Mouse (Mus musculus): ENCODE data around the gene Rpsa. TPM values are rescaled to one million over a fixed set of nuclear protein-coding genes. Genes with fewer than 3 reads are reported as not detected.

Gene Rpsa
- polyA plus RNA-seq, 1 experiment, result 7,213 TPM

DNA sequence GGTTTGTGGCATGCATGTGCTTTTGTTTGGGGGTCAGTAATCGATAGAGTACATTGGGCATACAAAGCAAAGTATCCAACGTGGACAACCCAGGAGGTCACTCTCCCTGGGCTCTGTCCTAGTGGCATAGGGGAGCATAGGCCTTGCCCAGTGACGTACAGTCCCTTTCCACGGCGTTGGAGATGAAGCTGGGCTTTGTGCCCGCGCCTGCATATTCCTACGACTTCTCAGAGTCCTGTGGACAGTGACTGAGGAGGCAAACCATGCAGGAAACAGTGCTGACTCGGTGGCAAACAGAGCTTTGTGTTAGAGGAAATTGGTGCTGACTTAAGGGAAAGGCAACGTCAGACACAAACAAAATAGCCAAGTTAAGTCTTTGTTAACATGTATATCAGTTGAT lies 1.8 kb downstream of the Rpsa start:
- no peaks in the 10 kb centered on the region for H3K27me3 ChIP-seq (replicated peaks)
- no peaks in the 10 kb centered on the region for H3K9me3 ChIP-seq
- peaks cover 57% of the 10 kb centered on the region for H3K36me3 ChIP-seq (replicated peaks; ENCODE audit: low read length)
- TF ChIP-seq FLI1 (IDR thresholded peaks at IDR 0.05; ENCODE audit: low read length) (no peak), GATA1 (IDR thresholded peaks at IDR 0.05; ENCODE audit: borderline replicate concordance, low read length) (no peak)
- peaks cover 36% of the 10 kb centered on the region for H3K4me1 ChIP-seq
- peak overlapping the region; percentile 98 for H3K4me3 ChIP-seq (replicated peaks)

DNA sequence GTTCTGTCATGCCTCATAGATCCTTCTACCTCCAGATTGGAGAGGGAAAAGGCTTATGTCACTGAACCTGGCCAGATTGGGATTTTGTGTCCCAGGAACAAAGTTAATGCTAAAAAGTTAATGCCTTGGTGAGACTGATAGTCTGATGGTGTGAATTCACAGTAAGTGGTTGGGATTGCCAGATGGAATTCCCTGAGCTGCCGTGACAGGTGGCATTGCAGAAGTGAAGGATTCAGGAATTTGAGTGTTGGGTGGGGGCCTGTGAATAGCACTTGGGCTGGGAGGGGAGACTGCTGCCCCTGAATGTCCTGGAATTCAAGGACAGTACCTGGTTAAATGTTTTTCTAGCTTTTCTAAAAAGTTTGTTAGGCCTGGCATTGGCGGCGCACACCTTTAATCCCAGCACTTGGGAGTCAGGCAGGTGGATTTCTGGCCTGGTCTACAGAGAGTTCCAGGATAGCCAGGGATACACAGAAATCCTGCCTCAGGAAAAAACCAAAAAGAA lies 4.3 kb downstream of the Rpsa start:
- Histone ChIP-seq H3K9me3 (no peaks in the 10 kb centered on the region), H3K4me3 (replicated peaks) (no peak overlapping the region), H3K36me3 (replicated peaks; ENCODE audit: low read length) (peaks cover 48% of the 10 kb centered on the region), H3K4me1 (peaks cover 24% of the 10 kb centered on the region), H3K27me3 (replicated peaks) (no peaks in the 10 kb centered on the region)
- TF ChIP-seq GATA1 (IDR thresholded peaks at IDR 0.05; ENCODE audit: borderline replicate concordance, low read length) (no peak), FLI1 (IDR thresholded peaks at IDR 0.05; ENCODE audit: low read length) (no peak)

DNA sequence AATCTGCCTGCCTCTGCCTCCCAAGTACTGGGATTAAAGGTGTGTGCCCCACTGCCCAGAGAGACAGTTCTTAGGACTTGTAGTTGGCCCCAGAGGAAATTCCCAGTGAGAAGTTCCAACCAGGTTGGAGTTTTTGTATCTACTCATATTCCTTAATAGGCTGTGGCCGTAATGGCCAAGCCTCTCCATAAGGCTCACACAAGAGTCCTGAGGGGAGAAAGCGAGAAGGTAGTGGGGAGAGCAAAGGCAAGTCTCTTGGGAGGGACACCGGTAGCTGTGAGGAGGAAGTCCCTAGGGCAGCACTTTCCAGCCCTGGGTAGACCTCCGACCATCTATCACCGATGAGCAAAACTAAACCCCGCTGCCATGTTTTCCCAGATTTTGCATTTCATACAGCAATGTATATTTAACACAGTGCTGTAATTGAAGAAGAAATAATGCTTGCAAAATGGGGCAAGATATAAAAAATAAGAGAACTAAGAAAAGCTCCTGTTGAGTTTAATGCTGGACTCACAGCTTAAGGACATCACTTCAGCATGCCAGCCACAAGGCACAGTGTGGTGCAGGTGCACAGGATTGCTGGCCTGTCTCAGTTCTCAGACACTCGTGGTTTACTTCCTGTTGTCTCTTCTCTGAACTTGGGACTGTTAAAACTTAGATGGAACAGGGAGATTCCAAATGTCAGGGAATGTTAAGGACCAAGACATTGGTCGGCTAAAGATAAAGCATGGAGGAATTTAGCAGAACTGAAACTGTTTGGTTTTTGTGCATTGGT lies 5.7 kb downstream of the Rpsa start:
- no peak overlapping the region for H3K4me3 ChIP-seq (replicated peaks)
- H3K27me3 ChIP-seq (replicated peaks), result no peaks in the 10 kb centered on the region
- H3K4me1 ChIP-seq, result peaks cover 22% of the 10 kb centered on the region
- peaks cover 48% of the 10 kb centered on the region for H3K36me3 ChIP-seq (replicated peaks; ENCODE audit: low read length)
- no peak for TF ChIP-seq GATA1 (IDR thresholded peaks at IDR 0.05; ENCODE audit: borderline replicate concordance, low read length)
- no peak for TF ChIP-seq FLI1 (IDR thresholded peaks at IDR 0.05; ENCODE audit: low read length)
- H3K9me3 ChIP-seq, result no peaks in the 10 kb centered on the region

DNA sequence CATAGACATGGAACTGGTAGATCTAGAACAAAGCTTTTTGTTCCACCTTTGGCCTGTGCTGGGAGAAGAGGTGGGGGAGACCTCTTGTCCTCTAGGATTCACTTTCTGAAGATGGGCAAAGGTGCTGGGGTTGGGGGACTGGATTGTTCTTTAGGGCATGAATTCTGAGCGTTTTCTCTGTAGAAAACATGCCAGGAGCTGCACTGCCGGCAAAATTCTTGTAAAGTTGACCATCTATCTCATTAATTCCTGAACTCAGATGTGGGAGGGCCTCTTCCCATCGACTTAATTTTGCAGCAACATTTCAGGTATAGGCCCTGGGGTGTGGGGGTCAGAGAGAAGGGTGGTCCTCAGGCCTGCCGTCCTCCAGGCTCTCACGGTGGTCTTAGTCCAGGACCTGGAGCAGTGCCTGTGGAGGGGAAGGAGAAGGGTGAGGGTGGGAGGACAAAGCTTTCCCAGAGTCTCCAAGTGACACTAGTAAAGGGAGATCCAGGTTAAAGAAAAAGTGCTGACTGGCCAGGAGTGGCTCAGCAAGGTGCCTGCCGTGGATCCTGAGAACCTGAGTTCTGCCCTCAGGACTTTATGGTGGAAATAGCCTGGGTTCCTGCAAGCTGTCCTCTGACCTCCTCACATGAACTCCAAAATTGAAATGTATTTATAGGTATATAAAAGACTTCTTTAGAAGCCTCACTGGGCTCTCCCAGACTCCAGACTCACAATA lies 6.4 kb downstream of the Rpsa start:
- TF ChIP-seq FLI1 (IDR thresholded peaks at IDR 0.05; ENCODE audit: low read length), result no peak
- no peak for TF ChIP-seq GATA1 (IDR thresholded peaks at IDR 0.05; ENCODE audit: borderline replicate concordance, low read length)
- H3K4me3 ChIP-seq (replicated peaks), result no peak overlapping the region
- no peaks in the 10 kb centered on the region for H3K9me3 ChIP-seq
- H3K27me3 ChIP-seq (replicated peaks), result no peaks in the 10 kb centered on the region
- H3K4me1 ChIP-seq, result peaks cover 16% of the 10 kb centered on the region
- H3K36me3 ChIP-seq (replicated peaks; ENCODE audit: low read length), result peaks cover 42% of the 10 kb centered on the region

DNA sequence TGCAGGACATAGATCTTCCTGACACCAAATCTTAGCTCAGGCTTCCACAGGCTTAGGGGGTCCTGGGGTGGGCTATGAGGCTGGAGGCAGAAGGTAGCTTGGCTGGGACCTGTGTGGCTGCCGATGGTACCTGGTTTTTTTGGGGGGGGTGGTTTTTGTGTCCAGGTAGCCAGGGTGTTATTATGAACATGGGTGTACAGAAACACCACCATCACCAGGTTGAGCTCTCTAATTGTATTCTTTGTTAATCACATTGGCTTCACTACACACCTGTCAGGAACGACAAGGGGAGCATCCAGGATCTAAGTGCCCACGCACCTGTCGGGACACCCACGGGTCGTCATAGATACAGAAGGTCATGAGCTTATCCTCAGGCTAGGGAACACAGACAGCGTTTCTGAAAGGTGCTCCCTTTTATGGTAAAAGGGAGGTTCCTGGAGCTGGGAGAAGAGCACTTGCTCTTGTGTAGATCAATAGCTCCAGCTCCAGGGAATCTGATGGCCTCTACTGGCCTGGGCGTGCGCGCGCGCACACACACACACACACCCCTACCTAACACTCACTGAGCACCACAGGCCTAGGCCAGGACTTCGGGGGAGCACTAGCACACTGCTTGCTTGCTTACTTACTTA lies 7.2 kb downstream of the Rpsa start:
- Histone ChIP-seq H3K4me3 (replicated peaks) (no peak overlapping the region), H3K27me3 (replicated peaks) (no peaks in the 10 kb centered on the region), H3K9me3 (peaks cover under 1% of the 10 kb centered on the region), H3K4me1 (peaks cover 9% of the 10 kb centered on the region), H3K36me3 (replicated peaks; ENCODE audit: low read length) (peaks cover 35% of the 10 kb centered on the region)
- no peak for TF ChIP-seq GATA1 (IDR thresholded peaks at IDR 0.05; ENCODE audit: borderline replicate concordance, low read length)
- no peak for TF ChIP-seq FLI1 (IDR thresholded peaks at IDR 0.05; ENCODE audit: low read length)

DNA sequence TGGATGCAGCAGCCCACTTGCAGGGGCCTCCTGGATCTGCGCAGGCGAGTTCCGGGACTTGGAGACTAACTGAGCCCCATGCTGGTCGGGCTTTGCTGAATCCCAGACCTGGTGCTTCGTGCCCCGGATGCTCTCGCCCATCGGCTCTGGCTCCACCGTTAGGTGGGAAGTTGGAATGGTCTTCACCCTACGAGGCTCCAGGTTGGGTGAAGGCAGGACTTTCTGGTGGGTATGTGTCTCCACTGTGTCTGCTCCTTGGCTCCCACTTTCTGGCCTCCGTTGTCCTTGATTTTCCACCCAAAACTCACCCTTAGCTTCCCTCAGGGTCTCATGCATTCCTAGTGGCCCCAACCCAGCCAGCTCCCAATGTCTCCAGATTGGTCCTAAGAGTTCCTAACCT lies 8.0 kb downstream of the Rpsa start:
- Histone ChIP-seq H3K27me3 (replicated peaks) (no peaks in the 10 kb centered on the region), H3K4me3 (replicated peaks) (no peak overlapping the region), H3K36me3 (replicated peaks; ENCODE audit: low read length) (peaks cover 27% of the 10 kb centered on the region), H3K9me3 (peaks cover 8% of the 10 kb centered on the region), H3K4me1 (peaks cover 3% of the 10 kb centered on the region)
- TF ChIP-seq FLI1 (IDR thresholded peaks at IDR 0.05; ENCODE audit: low read length), result no peak
- TF ChIP-seq GATA1 (IDR thresholded peaks at IDR 0.05; ENCODE audit: borderline replicate concordance, low read length), result no peak

DNA sequence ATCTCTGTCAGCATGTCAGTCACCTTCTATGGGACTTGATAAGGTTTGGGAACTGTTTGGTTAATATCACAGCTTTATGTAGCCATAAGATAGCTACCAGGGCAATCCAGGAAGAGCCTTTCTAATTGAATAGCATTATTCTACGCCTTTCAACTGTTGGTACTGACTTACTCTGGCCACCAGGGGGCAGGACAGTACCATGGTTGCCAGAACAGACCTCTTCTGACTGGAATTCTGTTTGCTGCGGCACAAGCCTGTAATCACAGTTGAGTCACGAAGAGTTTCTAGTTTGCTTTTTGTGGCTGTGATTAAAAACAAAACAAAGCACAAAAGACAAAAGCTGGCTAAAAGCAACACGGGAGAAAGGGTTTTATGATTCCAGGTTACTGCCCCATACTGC lies 13.2 kb downstream of the Rpsa start:
- TF ChIP-seq GATA1 (IDR thresholded peaks at IDR 0.05; ENCODE audit: borderline replicate concordance, low read length) (no peak), FLI1 (IDR thresholded peaks at IDR 0.05; ENCODE audit: low read length) (no peak)
- Histone ChIP-seq H3K9me3 (peaks cover 8% of the 10 kb centered on the region), H3K27me3 (replicated peaks) (peaks cover 21% of the 10 kb centered on the region), H3K4me3 (replicated peaks) (no peak overlapping the region), H3K4me1 (peaks cover 22% of the 10 kb centered on the region; the same call in 1 of the 2 replicates), H3K36me3 (replicated peaks; ENCODE audit: low read length) (no peaks in the 10 kb centered on the region)

DNA sequence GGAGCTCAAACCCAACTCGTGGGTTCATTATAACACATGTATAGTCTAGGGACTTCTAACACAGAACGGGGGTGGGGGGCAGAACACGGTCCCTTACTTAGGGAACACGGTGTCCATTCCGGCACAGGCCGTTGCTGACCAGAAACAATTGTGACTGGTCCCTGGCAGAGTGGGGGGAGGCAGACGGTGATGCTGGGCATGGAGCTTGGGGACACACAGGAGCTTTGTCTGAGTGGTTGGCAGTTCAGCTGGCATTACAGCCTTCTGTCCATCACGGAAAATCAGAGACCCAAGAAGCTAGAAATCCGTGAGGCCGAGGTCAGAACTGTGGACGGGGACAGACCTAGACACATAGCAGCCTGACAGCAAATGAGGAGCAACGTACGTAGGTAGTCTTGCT lies 17.0 kb downstream of the Rpsa start:
- Histone ChIP-seq H3K9me3 (peaks cover 8% of the 10 kb centered on the region), H3K4me1 (peaks cover 22% of the 10 kb centered on the region; the same call in 1 of the 2 replicates), H3K36me3 (replicated peaks; ENCODE audit: low read length) (no peaks in the 10 kb centered on the region), H3K27me3 (replicated peaks) (peaks cover 32% of the 10 kb centered on the region), H3K4me3 (replicated peaks) (no peak overlapping the region)
- TF ChIP-seq GATA1 (IDR thresholded peaks at IDR 0.05; ENCODE audit: borderline replicate concordance, low read length) (no peak), FLI1 (IDR thresholded peaks at IDR 0.05; ENCODE audit: low read length) (no peak)

DNA sequence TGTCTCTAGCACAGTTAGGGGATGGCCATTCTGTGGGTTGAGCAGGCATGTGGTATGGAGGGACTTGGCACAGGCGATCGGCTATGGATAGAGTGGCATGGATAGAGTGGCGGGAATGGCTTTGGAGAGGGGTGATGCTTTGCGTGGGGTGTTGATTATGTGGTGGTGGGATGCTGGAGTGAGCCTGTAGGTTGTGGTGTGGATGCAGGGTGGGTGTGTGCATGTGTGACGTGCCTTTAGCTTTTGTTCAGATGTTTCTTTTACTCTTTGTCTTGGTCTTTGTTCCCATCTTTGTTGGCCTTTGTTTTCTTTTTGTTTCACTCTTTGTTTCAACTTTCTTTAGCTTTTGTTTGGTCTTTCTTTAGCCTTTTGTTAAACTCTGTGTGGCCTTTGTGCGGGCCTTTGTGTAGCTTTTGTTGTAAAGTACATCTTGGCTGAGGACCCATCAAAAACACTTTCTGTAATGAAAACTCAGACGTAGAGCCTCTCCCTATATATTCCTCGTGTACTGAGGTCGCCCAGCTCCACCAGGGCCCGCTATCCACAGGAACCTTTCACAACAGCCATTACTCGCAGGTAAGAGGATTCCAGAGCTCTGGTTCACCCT lies 21.8 kb downstream of the Rpsa start, which contains the start of gene Mobp:
Gene Mobp, plus strand, starts transcription at position 486 of the 607 bp plus-strand sequence.
- peaks cover 27% of the 10 kb centered on the region for H3K27me3 ChIP-seq (replicated peaks)
- TF ChIP-seq FLI1 (IDR thresholded peaks at IDR 0.05; ENCODE audit: low read length), result no peak
- no peaks in the 10 kb centered on the region for H3K9me3 ChIP-seq
- H3K4me1 ChIP-seq, result no peaks in the 10 kb centered on the region
- no peaks in the 10 kb centered on the region for H3K36me3 ChIP-seq (replicated peaks; ENCODE audit: low read length)
- no peak within 1 kb of the TSS for H3K4me3 ChIP-seq (replicated peaks)

Data from megakaryocyte, embryonic 14.5 days (primary cell).